Mouse (Mus musculus) cerebellum, adult 11-12 months (tissue): ENCODE results near the gene Slc4a4.

Experiments
- DNase-seq: peaks from one replicate; pipeline ENCODE4 v3.0.0; 2022

The Slc4a4 gene

DNA sequence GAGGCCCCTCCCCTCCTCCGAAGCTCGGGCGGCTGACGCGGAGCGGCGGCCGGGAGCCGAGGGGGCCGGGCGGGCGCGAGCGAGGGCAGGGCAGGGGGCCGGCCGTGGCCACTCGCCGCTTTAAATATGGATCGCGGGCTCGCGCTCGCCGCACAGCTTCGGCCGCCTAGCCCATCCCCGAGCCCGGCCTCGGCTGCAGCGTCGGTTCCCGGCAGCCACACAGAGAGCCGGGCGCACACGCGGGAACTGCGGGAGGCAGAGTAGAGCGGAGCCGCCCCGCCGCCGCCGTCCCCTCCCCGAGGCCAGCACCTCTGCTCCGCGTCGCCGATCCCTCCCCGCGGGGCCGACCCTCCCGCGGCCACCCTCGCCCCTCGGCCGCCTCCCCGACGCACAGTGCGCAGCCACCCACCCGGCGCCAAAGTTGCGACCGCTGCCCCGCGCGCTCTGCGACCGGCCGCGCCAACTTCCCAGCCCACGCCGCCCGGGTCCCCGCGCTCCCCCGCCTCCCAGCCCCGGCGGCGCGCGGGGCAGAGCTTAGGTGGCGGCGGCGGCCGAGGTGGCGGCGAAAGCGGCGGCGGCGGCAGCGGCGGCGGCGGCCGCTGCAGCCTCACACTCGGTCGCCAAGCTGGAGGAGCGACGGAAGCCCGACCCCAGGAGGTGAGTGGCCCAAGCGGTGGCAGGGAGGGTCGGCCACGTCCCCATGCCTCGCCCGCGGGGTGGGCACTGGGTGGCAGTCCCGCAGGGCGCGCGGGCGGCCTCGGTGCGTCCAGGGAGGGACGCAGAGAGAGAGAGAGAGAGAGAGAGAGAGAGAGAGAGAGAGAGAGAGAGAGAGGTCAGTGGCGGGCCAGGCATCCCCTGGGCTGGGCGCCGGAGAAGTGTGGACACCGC is at the start of gene Slc4a4:
Slc4a4 (plus strand) TSS at position 151 of the 888 bp plus-strand sequence.
- peak; percentile 55 for DNase-seq

DNA sequence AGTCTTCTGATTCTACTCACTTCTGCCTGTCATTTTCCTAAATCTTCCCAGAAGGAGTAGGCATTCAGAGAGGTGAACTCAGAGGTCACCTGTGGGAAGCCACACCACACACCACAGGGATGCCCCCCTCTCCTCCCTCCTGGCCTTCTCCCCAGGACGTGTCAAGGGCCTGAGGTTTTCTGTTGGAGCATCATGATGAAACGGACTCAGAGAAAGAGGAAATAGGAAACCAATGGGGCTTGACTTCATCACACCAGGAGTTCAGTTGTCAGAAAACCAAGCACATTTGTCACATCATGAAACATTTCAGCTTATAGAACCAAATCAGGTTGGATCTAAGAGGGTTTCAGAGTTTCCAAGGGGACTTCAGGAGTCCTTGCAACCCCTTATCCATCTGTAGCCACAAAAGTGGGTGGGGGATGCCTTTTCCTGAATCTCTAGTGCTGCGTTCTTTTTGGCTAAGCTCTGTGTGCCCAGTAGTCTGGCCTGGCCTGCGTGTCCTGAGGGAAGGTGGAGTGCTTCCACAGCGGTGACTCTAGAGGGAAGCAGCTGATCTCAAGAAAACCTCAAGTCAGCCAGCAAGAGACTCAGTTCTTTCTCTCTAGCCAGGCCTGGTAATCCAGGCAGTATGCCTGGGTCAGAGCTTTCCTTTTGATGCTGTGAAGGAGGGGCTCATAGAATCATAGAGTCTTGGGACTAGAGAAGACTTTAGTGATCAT is 46.4 kb upstream of the Slc4a4 start:
- DNase-seq = no peak

DNA sequence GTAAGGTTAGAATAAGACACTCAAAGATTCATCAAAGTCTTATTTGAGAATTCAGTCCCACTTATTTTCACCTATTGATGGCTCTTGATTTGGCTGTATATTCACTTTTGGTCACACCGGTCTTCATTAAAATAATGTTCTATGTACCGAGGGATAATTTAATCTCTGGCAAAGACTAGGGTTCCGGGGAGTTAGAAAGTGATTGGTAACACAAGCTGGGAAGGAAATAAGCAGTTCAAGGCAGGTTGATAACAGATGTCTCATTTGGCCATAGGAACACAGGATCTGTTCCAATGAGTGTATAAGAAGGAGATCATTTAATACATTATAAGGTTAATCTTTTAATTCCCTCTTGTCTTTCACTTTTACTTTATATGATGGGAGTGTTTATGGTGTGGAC is 29.3 kb upstream of the Slc4a4 start:
- DNase-seq = no peak

DNA sequence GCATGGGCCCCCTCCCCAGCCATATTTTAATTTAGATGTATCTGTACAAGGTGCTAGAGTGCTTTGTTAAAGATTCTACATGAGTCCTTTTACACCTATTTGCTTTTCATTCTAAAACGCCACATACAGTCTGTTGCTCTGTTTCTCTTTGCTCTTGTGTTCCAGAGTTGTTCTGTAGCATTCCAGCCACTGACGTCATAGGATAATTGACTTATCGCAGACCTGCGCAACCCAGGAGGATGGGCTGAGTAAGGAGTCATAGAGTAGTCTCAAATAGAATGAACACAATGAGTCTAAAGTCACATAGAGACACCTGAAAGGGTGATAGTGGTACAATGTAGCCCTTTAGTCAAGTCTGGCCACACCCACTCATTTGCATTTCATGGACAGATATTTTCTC is 28.8 kb upstream of the Slc4a4 start:
- DNase-seq = no peak

GRCm38 (mm10) chr5:88858226-88858625 is 28.4 kb upstream of the Slc4a4 start:
- DNase-seq = peak; percentile 88

DNA sequence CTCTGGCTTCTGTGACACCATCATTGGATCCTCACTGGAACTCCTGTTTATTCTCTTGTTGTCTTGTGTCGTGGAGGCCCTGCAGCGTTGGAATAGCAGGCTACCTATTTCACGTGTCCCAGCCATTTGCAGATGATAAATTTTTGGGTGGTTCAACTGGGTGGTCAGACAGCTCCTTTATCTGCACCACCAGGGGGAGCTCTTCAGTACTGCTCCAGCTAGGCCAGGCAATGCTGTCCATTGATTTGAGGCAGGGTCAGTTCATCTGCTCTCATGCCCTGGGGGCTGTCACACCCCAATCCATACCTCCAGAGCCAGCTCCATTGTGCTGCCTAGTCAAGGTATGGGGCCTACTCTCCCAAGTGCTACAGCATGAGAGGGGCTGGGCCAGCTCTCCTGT is 24.5 kb upstream of the Slc4a4 start:
- DNase-seq = no peak

DNA sequence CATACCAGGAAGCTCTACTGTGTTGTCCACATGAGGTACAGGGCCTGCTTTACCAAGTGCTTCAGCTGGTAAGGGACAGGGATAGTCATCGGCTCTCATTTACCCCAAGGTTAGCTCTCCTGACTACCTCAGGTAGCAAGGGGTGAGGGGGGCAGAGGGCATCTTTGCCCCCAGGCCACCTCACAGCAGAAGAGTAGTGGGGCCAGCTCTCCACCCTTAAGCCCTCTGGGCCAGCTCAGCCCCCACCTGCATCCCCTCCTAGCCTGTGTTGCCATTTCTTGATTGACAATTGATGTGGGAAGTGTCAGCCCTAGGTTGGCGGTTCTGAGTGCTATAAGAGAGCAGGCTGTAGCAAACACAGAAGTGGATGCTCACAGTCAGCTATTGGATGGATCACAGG is 23.8 kb upstream of the Slc4a4 start:
- no peak for DNase-seq

DNA sequence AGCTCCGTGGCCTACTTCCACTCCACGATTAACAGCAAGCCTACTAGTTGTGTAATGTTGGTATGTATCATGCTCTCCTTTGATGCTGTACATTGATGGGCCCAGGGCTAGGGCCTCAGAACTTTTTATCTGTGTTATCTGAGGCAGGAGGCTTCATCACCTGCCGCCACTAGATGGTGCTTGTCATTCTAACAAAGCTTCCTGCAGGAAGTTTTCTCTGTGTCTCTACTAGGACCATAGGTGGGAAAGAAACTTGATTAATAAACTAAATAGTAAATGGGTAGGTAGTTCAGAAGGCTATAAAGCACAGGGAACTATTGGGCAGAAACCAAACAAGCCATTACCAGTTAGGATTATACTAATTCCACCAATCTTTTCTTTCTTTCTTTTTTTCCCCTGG is 2.5 kb upstream of the Slc4a4 start:
- peak; percentile 38 for DNase-seq

- no peak for DNase-seq
These were observed 1.1 kb upstream of the Slc4a4 start for GRCm38 (mm10) chr5:88885503-88885902.

DNA sequence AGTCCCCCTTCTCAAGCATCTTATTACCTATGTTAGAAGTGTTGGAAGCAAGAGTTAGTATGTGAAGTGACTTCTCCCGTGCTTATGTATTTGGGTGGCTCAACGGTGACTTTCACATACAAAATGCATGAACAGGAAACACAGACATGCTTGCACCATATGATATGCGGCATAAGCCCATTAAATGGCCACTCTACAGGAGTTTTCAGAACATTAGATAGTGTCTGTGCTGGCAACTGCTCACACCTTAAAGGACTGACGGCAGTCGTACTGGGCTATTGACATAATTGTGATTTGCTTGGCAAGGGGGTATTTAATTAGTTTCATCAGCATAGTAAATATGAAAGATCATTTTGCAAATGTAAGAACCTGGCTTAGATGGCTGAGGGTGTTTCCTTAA is 674 bp upstream of the Slc4a4 start:
- DNase-seq = no peak

DNA sequence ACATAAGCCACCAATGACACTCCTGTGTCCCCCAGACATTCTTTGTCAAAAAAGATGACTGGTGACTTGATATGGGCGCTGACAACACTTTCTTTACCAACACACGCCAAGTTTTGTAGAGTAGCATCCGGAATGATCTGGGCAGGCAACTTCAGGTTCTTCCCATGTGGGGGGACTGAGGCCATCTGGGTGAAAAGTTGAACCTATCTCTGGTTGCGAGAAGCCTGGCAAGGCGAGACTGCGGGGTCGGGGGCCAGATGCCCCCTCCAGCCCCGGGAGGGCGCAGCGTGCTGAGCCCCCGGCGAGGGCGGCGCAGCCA is 310 bp upstream of the Slc4a4 start:
- no peak for DNase-seq

DNA sequence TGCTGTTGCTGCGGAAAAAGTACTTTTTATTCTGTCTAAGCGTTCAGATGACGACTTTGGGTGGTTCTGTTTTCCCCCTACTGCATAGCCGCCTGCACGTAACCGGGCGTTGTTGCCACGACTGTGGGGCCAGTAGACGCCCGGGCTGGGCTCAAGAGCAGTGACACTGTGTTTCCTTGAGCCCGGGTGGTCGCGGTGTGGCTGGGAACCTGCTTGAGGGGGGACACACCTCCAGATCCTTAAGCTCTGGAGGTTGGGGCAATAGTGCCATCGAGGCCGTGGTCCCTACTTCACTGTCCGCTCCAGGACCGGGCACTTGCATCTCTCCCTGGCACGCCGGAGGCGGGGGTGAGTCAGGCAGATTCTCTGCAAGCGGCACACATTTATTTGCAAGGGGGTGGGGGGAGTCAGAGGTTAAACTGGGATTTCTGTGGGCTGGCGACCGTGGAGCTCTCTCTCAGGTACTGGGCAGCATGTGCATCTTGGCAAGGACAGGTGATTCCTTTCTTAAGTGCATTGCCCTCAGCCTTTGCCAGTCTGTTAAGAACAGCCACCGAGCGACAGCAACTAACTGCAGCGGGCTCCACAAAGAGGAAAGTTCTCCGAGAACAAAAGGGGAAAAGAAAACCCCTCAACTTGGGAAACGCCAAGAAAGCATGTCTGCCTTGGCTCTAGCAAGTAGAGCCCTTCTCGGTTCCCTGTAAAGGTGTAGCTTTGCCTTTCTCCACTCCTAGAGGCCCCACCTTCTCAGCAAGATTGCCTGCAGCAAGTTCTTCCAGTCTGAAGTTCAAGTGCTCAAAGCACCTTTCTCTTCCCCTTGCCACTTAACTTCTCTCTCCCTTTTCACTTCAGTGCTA is 1.2 kb downstream of the Slc4a4 start:
- DNase-seq = peak; percentile 56

DNA sequence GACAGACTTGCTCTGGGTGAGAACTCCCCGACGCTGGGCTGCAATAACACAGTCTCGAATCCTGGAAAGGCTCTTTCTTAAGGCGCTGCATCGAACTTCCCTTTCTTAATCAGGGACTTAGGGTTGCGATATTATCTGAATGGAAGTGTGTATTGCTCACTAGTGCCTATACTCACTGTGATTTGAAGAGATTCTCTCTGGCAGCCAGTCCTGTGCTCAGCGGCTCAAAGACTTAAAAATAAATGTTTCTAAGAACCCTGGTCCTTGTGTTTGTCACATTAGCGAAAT is 1.7 kb downstream of the Slc4a4 start:
- DNase-seq = no peak

GRCm38 (mm10) chr5:88889326-88889725 is 2.7 kb downstream of the Slc4a4 start:
- DNase-seq = no peak

DNA sequence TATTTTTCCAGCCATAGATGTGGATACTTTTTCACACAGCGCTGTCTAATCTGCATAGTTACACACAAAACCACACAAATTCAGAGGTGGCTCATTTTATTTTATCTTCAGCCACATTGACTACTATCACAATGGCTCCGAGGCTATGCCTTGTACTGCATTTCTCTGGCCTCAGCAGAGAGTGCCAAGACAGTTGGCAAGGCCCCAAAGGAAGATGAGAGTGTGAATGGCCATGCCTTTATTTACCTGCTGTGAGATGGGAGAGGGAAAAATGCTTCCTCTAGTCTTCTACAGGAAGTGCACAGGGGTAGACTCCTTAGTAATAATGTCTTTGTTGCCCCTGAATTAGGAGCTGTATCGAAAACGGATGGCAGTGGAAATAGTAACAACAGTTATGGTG is 3.5 kb downstream of the Slc4a4 start:
- DNase-seq = peak; percentile 74

DNA sequence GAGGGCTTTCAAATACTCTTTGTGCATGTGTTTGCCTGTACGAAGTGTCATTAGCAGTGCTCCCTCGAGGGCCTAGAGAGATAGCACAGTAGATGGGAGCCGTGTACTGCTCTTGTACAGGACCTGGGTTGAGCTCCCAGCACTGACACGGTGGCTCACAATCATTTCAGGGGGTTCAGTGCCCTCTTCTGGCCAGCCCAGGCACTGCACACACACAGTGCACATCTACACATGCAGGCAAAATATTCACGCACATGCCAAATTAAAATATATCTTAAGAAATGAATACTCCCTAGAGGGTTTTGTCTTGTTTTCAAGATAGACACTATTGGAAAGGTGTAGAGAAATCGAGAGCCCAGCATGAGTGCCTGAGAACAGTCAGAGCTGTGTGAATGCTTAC is 10.0 kb downstream of the Slc4a4 start:
- DNase-seq = no peak

- DNase-seq = no peak
These were observed 16.5 kb downstream of the Slc4a4 start for GRCm38 (mm10) chr5:88903111-88903510.

GRCm38 (mm10) chr5:88903526-88903925 is 16.9 kb downstream of the Slc4a4 start:
- no peak for DNase-seq

DNA sequence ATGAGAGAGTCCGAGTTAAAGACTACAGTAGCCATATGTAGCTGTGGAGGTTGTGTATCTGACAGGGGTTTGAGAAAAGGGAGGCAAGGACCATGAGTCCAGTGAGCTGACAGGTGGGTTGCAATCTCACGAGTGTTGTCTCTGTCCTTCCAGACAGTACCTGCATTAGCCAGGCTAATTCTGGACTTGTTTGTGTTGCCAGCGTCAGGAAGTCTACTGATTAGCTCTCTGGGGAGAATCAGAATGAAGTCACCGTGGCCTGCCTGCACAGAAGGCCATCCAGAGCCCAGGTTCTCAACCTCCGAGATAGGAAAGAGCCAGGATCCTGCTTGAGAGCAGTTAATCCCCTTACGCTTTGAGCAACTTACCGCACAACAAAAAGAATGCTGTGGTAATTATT is 18.2 kb downstream of the Slc4a4 start:
- DNase-seq = no peak

GRCm38 (mm10) chr5:88907615-88908014 is 21.0 kb downstream of the Slc4a4 start:
- DNase-seq = no peak

DNA sequence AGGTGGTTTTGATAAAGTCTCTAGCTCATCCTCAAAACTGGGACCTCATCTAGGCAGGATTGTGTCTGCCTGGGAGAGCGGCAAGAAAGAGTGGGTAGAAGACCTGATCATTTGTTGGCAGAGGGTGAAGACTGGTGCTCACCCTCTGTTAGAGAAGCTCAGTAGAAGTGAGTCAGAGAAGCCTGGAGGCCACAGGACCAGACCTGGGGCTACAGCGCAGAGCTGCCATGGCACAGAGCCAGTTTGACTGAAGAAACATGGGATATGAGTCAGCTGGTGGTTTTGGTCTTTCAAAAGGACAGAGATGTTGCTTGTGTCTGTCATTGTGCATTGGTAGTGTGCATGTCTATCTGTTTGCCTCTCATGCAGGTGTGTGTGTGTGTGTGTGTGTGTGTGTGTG is 26.0 kb downstream of the Slc4a4 start:
- peak; percentile 68 for DNase-seq

DNA sequence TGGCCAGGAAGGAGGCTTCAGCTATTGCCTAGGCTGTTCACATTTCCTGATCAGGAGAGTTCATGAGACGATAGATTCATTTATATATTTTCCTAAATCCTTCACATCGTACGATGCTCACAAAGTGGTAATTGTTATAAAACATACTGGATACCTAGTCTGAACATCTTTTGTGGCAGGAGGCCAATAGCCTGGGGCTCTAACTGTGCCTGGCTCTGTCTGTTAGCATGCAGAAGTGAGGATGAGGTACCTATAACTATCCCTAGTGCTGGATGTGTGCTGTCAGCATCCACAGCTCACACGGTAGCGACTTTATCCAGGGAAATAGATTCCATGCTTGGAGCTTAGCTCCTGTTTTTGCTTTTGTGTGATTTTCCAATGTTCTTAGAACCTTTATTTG is 28.5 kb downstream of the Slc4a4 start:
- peak; percentile 49 for DNase-seq

DNA sequence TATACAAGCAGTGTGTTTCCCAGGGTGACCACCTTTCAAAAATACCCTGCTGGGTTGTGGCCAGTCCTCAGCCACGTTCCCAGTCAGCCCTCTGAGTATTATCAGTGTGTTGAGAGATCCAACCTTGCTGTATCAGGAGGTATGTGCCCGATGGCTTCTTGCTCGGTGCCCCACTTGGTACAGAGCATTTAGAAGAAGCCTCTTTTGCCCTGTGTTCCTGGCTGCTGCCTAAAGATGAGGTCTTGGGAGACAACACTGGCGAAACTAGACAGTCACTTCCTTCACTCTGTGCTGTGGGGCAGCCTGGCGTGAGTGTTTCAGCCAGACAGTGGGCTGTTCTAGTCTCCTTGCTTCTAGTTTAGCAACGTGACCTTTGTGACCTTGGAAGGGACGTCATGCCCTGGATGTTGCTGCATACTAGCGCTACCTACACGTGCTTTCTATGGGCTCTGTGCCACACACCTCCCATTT is 29.9 kb downstream of the Slc4a4 start:
- no peak for DNase-seq

- DNase-seq = no peak
These were observed 30.6 kb downstream of the Slc4a4 start for GRCm38 (mm10) chr5:88917221-88917620.
